Mouse (Mus musculus) thymus, adult 2 months (tissue): ENCODE measurements around the gene Fgf11.

Experiments used
- CTCF ChIP-seq: fragments of 200-500 bp; IDR thresholded peaks from 2 replicates; pipeline ENCODE4 v1.5.1; 2012; ENCODE audit warnings: mild to moderate bottlenecking, control low read depth, low read length, moderate library complexity, borderline replicate concordance; ENCODE audit not compliant: control insufficient read depth, poor library complexity, insufficient read depth; ENCODE audit errors: extremely low read depth
- POLR2A ChIP-seq: fragments of 200-500 bp; IDR thresholded peaks from 2 replicates; pipeline ENCODE4 v1.6.1; 2012; ENCODE audit warnings: mild to moderate bottlenecking, low read length, control low read depth, moderate library complexity; ENCODE audit not compliant: control insufficient read depth, poor library complexity, insufficient read depth; ENCODE audit errors: extremely low read depth

GRCm38 (mm10) chr11:69849128-69849527 lies 47.5 kb upstream of the Fgf11 start:
- no peak for TF ChIP-seq CTCF
- TF ChIP-seq POLR2A = no peak
